Mouse (Mus musculus) forebrain, embryonic 14.5 days (tissue): ENCODE results near the gene Etfb. TPM values are rescaled to one million over a fixed set of nuclear protein-coding genes. Genes with fewer than 3 reads are reported as not detected.

ENCODE experiments used
- ATAC-seq: fragments of 200-750 bp; cut with Nextera tagmentation; 2 replicates; pipeline ENCODE4 v1.8.0; 2017; ENCODE audit warnings: mild to moderate bottlenecking, moderate library complexity
- DNase-seq: peaks from one replicate; pipeline ENCODE4 v3.0.0-alpha.2; 2015; ENCODE audit warnings: low spot score
- H3K27ac ChIP-seq: fragments of 300-500 bp; sonication (generic); 2 replicates; pipeline ENCODE4 v1.5.1; 2014; ENCODE audit warnings: low read depth, mild to moderate bottlenecking, control low read depth, low read length, moderate library complexity
- H3K27me3 ChIP-seq: fragments of 300-500 bp; sonication (generic); replicated peaks from 2 replicates; pipeline ENCODE4 v1.6.1; 2014; ENCODE audit warnings: low read length, control low read depth, mixed read lengths; ENCODE audit not compliant: control insufficient read depth, insufficient read depth
- H3K36me3 ChIP-seq: fragments of 300-500 bp; sonication (generic); 2 replicates; pipeline ENCODE4 v1.6.1; 2014; ENCODE audit warnings: low read length, control low read depth; ENCODE audit not compliant: control insufficient read depth, insufficient read depth
- H3K4me1 ChIP-seq: fragments of 300-500 bp; sonication (generic); 2 replicates; pipeline ENCODE4 v1.6.1; 2014; ENCODE audit warnings: antibody characterized with exemption, low read length, control low read depth; ENCODE audit not compliant: control insufficient read depth, insufficient read depth
- H3K4me2 ChIP-seq: fragments of 300-500 bp; sonication (generic); 2 replicates; pipeline ENCODE4 v1.6.1; 2014; ENCODE audit warnings: mild to moderate bottlenecking, control low read depth, low read length
- H3K4me3 ChIP-seq: fragments of 300-500 bp; sonication (generic); 2 replicates; pipeline ENCODE4 v1.5.1; 2014; ENCODE audit warnings: low read depth, low read length, control low read depth
- H3K9ac ChIP-seq: fragments of 300-500 bp; sonication (generic); 2 replicates; pipeline ENCODE4 v1.6.1; 2014; ENCODE audit warnings: mild to moderate bottlenecking, low read length, control low read depth, moderate library complexity
- H3K9me3 ChIP-seq: fragments of 300-500 bp; sonication (generic); replicated peaks from 2 replicates; pipeline ENCODE4 v1.6.1; 2016; ENCODE audit warnings: low read length, control low read depth, mixed read lengths; ENCODE audit not compliant: control insufficient read depth
- WGBS: fragments of 180-500 bp; shearing (Covaris S2); extraction: QIAGEN DNeasy Blood & Tissue Kit; methylation state at CpG from one replicate; pipeline ENCODE4 v1.1.7; 2014; 5-methylcytosine and 5-hydroxymethylcytosine counted together
- polyA plus RNA-seq: library from polyadenylated mRNA; unstranded; fragments of >200 nt; fragmentation: Nextera tagmentation; extraction: Ambion mirVana; gene quantifications from 2 replicates; pipeline ENCODE4 v1.2.1, GENCODE M21; 2014

The Etfb gene
- polyA plus RNA-seq, 1 experiment from 2014 or later: 182 TPM

DNA sequence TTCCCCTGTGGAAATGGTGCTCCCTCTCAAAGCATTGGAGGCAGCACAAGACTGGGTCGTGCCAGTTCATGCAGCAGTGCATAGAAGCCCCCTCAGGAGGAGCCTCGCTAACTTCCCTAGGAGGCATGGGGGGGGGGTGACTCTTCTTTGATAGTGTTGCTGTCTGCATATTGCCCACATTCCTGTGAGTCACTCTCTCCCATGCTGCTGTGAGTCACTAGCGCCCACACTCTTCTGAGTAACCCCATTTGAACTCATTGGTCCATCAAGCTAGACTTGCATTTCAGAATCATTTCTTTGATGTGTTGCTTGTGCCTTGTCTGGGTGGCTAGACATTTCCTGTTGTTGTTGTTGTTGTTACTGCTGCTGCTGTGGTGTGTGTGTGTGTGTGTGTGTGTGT lies 37.3 kb downstream of the Etfb start:
- WGBS: 80% methylated on average over 3 of the region's 3 CpGs
- H3K9ac ChIP-seq: no peak overlapping the region
- ATAC-seq: no peak

DNA sequence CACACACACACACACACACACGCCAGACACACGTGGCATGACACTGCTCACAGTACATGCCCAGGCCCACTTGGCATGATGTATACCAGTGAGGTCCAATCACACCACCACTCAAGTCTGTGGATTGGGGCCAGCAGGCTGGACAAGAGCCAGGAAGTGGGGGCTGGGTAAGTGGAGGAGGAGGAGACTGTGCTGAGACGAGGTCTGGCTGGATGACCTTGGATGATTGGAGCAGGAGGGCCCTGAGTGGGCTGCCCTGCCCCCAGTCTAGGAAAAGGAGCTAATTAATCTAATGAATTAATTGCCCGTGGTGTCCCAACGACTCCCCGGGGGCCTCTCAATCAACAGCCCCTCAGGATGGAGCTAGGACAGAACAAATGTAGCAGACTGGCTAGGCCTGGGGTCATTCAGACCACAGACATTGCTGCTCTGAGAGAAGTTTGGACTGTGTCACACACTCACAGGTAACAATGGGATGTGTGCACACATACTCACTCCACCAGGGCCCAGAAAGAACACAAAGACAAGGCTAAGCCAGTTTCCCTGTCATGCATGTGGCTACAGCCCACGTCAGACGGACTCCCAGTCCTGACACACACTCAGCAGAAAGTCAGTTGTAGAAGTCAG lies 38.3 kb downstream of the Etfb start:
- Histone ChIP-seq H3K27me3 (0 out of 2 replicates have a peak, but pooled peaks cover 10% of the 10 kb centered on the region), H3K27ac (no peak overlapping the region), H3K9ac (no peak overlapping the region), H3K4me3 (no peak overlapping the region), H3K9me3 (no peaks in the 10 kb centered on the region), H3K4me1 (peaks cover 11% of the 10 kb centered on the region), H3K36me3 (peaks cover 8% of the 10 kb centered on the region; the same call in 1 of the 2 replicates), H3K4me2 (no peak overlapping the region)
- DNase-seq (peak; percentile 64), ATAC-seq (peak; percentile 76)
- 24% methylated on average over 8 of the region's 8 CpGs for WGBS

More for the DNA sequence above, 37.3 kb downstream of the Etfb start:
- H3K27ac ChIP-seq: no peak overlapping the region
- peaks cover 8% of the 10 kb centered on the region; the same call in 1 of the 2 replicates for H3K36me3 ChIP-seq
- no peak for DNase-seq
- no peak overlapping the region for H3K4me2 ChIP-seq
- no peaks in the 10 kb centered on the region for H3K9me3 ChIP-seq
- peaks cover 11% of the 10 kb centered on the region for H3K4me1 ChIP-seq
- H3K4me3 ChIP-seq: no peak overlapping the region
- H3K27me3 ChIP-seq: 0 out of 2 replicates have a peak, but pooled peaks cover 10% of the 10 kb centered on the region

DNA sequence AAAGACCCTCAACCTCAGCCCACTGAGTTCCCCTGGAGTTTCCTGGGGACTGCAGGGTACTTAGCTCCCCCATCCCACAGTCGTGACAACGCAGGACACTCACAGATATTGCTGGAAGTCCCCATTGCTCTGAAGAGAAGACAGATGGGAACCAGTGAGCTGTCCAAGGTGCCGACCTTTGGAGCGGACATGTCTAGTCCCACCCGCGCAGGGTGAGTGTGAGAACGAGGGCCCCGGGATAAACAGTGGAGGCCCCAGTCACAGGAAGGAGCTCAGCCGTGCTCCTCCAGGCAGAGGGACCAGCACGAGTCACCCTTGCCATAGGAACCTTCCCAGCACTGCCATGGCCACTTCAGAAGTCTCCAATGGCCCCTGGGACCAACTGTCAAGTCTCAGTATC lies 39.4 kb downstream of the Etfb start:
- WGBS: 34% methylated on average over 10 of the region's 10 CpGs
- peaks cover 13% of the 10 kb centered on the region for H3K4me1 ChIP-seq
- H3K27ac ChIP-seq: no peak overlapping the region
- H3K4me3 ChIP-seq: no peak overlapping the region
- peaks cover 8% of the 10 kb centered on the region; the same call in 1 of the 2 replicates for H3K36me3 ChIP-seq
- H3K9ac ChIP-seq: no peak overlapping the region
- H3K27me3 ChIP-seq: no peaks in the 10 kb centered on the region
- DNase-seq (no peak), ATAC-seq (no peak)
- H3K4me2 ChIP-seq: no peak overlapping the region
- H3K9me3 ChIP-seq: no peaks in the 10 kb centered on the region

DNA sequence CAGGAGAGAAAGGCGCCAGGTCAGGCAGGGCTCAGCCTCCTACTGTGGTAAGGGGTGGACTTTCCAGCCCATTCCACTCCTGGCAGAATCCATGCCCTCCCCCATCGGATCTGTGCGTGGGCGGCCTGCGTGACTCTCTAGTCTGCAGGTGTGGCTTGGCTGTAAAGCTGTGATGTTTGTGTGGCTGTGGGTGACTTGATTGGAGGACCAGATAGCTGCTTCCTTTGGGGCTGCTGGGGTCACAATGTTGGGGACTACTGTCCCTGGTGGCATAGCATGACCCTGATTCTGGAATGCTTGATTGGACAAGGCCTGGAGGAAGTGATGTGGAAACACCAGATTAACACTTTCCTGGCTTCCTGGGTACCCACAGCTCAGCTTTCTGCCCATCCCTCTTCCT lies 44.8 kb downstream of the Etfb start:
- Histone ChIP-seq H3K27ac (peak overlapping the region; percentile 84; the same call in 1 of the 2 replicates), H3K9ac (peak overlapping the region; percentile 94), H3K4me1 (peaks cover 9% of the 10 kb centered on the region; the same call in 1 of the 2 replicates), H3K4me2 (peak overlapping the region; percentile 74), H3K4me3 (peak overlapping the region; percentile 64), H3K9me3 (no peaks in the 10 kb centered on the region), H3K36me3 (no peaks in the 10 kb centered on the region), H3K27me3 (no peaks in the 10 kb centered on the region)
- no peak for ATAC-seq
- 28% methylated on average over 5 of the region's 5 CpGs for WGBS
- no peak for DNase-seq

DNA sequence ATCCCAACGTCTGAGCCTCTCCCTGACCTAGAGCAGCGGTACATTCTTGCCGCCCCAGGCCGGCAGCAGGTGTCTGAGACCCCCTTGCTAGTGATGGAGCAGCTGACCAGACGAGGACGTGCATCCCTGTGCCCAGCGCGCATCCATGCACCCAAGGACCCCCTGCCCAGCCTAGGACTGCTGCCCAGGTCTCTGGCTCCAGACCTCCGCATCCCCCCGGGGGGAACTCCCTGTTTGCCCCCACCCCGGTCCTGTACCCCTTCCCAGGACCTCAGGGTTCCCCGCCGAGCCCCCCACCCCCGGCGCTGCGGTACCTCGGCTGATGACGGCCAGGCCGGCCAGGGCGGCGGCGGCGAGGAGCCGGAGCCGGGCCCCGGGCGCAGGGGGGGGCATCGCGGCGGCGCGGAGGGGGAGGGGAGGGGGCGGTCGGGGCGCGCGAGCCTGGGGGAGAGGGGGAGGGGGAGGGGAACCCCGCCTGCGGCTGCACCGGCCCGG lies 45.8 kb downstream of the Etfb start, which contains the start of gene Iglon5:
Iglon5 (minus strand) TSS at position 445 of the 495 bp plus-strand sequence.
- Histone ChIP-seq H3K27ac (peak within 1 kb of the TSS; percentile 84), H3K4me3 (peak within 1 kb of the TSS; percentile 64), H3K27me3 (no peaks in the 10 kb centered on the region), H3K9me3 (no peaks in the 10 kb centered on the region), H3K9ac (peak within 1 kb of the TSS; percentile 94), H3K4me1 (peaks cover 9% of the 10 kb centered on the region; the same call in 1 of the 2 replicates), H3K4me2 (peak within 1 kb of the TSS; percentile 74), H3K36me3 (no peaks in the 10 kb centered on the region)
- under 1% methylated on average over 17 of the region's 41 CpGs for WGBS
- ATAC-seq: peak; percentile 59
- peak; percentile 18 for DNase-seq

DNA sequence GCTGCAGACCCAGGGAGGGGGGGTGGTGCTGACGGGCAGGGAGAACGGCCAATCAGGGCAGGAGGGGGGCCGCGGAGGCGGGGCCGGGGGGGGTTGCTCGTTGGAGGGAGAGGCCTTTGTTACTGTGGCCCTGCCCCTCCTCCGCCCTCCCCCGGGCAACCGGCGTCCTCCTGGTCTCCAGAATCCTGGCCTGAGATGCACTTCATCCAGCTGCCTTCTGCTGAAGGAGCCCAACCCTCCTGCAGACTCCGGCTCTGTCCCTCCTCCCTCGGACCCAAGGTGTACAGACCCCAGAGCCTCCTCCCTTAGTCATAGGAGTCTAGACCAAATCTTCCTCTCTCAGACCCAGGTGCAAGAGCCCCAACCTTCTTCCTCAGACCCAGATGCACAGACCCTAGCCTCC lies 46.3 kb downstream of the Etfb start:
- WGBS: 0% methylated on average over 7 of the region's 13 CpGs
- H3K4me1 ChIP-seq: peaks cover 9% of the 10 kb centered on the region; the same call in 1 of the 2 replicates
- peak; percentile 89 for ATAC-seq
- H3K4me2 ChIP-seq: peak overlapping the region; percentile 74
- no peaks in the 10 kb centered on the region for H3K27me3 ChIP-seq
- peak overlapping the region; percentile 94 for H3K9ac ChIP-seq
- no peaks in the 10 kb centered on the region for H3K9me3 ChIP-seq
- H3K36me3 ChIP-seq: no peaks in the 10 kb centered on the region
- H3K27ac ChIP-seq: peak overlapping the region; percentile 84
- peak; percentile 84 for DNase-seq
- H3K4me3 ChIP-seq: peak overlapping the region; percentile 64

DNA sequence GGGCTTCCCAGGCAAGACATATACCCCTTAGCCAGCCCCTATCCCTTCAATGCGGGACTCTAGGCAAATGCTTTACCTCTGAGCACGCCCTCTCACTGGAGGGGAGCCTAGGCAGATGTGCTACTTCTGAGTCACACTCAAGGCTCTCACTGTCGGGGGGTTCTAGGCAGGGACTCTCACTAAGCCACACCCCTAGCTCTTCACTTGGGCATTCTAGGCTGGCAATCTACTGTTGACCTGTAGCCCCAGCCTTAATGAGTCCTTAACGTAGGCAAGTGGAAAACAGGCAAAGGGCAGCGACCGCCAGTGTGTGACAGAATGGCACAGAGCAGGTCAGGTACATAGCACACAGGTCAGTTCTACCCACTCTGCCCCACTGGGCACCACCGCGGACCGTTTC lies 47.0 kb downstream of the Etfb start:
- no peaks in the 10 kb centered on the region for H3K27me3 ChIP-seq
- peak; percentile 4; the same call in 1 of the 2 replicates for ATAC-seq
- H3K27ac ChIP-seq: no peak overlapping the region
- DNase-seq: no peak
- H3K4me1 ChIP-seq: peaks cover 9% of the 10 kb centered on the region; the same call in 1 of the 2 replicates
- H3K9me3 ChIP-seq: no peaks in the 10 kb centered on the region
- H3K4me2 ChIP-seq: peak overlapping the region; percentile 74
- no peaks in the 10 kb centered on the region for H3K36me3 ChIP-seq
- no peak overlapping the region for H3K4me3 ChIP-seq
- WGBS: 71% methylated on average over 9 of the region's 9 CpGs
- H3K9ac ChIP-seq: no peak overlapping the region

DNA sequence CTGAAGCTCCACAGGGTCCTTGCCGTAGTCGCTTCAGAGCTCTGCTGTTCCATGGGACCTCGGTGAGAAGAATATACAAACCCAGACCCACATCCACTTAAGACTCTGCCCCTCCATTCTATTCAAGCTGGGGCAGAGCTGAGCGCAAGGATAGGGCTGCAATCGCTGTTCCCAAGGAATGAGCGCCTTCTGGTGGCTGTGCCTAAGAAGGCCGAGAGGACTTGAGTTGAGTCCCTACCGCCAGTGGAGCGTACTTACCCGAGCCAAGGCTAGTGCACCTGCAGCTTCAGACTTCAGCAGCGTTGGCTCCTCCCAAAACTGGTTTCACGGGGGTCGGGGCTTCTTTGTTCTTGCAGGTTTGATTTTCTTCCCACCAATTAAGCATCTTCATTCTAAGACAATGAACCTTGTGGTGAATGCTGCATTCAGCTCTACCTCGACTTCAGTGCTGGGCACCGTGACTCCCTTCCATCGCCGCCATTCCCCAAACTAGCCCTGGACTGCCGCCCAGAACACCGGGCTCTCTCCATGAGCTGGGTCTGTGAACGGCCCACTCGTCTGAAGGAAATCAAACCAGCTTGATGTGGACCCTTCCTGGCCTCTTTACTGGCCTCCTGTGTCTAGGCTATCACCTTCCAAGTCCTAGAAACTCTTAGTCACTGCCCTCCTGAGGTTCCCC lies 51.6 kb downstream of the Etfb start:
- no peaks in the 10 kb centered on the region for H3K4me1 ChIP-seq
- no peak overlapping the region for H3K4me2 ChIP-seq
- DNase-seq (peak; percentile 83), ATAC-seq (peak; percentile 78)
- H3K9ac ChIP-seq: no peak overlapping the region
- H3K36me3 ChIP-seq: no peaks in the 10 kb centered on the region
- WGBS: 9% methylated on average over 21 of the region's 21 CpGs
- H3K27ac ChIP-seq: no peak overlapping the region
- no peak overlapping the region for H3K4me3 ChIP-seq
- H3K27me3 ChIP-seq: no peaks in the 10 kb centered on the region
- H3K9me3 ChIP-seq: no peaks in the 10 kb centered on the region; the same call in 1 of the 2 replicates
